Mouse (Mus musculus) hindbrain, embryonic 12.5 days (tissue): ENCODE measurements at regions not wholly inside any gene's neighbourhood (a gene's known extent, or its start where the extent isn't known, plus 50 kb on each side); places are given as distances from the start of the nearest gene placed in this dataset.

Experiments used
- ATAC-seq: fragments of 200-750 bp; cut with Nextera tagmentation; 2 replicates; pipeline ENCODE4 v1.8.0; 2017; ENCODE audit warnings: moderate TSS enrichment; ENCODE audit not compliant: low FRiP score
- H3K27ac ChIP-seq: fragments of 300-500 bp; sonication (generic); 2 replicates; pipeline ENCODE4 v1.5.1; 2016; ENCODE audit warnings: mild to moderate bottlenecking
- H3K27me3 ChIP-seq: fragments of 300-500 bp; sonication (generic); 2 replicates; pipeline ENCODE4 v1.6.1; 2016; ENCODE audit warnings: mild to moderate bottlenecking
- H3K36me3 ChIP-seq: fragments of 300-500 bp; sonication (generic); 2 replicates; pipeline ENCODE4 v1.6.1; 2016; ENCODE audit warnings: mild to moderate bottlenecking
- H3K4me1 ChIP-seq: fragments of 300-500 bp; sonication (generic); 2 replicates; pipeline ENCODE4 v1.6.1; 2016
- H3K4me2 ChIP-seq: fragments of 300-500 bp; sonication (generic); replicated peaks from 2 replicates; pipeline ENCODE4 v1.6.1; 2016; ENCODE audit warnings: mild to moderate bottlenecking
- H3K4me3 ChIP-seq: fragments of 300-500 bp; sonication (generic); 2 replicates; pipeline ENCODE4 v1.5.1; 2016; ENCODE audit warnings: mild to moderate bottlenecking
- H3K9ac ChIP-seq: fragments of 300-500 bp; sonication (generic); 2 replicates; pipeline ENCODE4 v1.6.1; 2016; ENCODE audit warnings: mild to moderate bottlenecking, moderate library complexity
- H3K9me3 ChIP-seq: fragments of 300-500 bp; sonication (generic); replicated peaks from 2 replicates; pipeline ENCODE4 v1.6.1; 2016; ENCODE audit warnings: mild to moderate bottlenecking
- WGBS: fragments of 180-500 bp; shearing (Covaris S2); methylation state at CpG from one replicate; pipeline ENCODE4 v1.1.7; 2016; 5-methylcytosine and 5-hydroxymethylcytosine counted together

DNA sequence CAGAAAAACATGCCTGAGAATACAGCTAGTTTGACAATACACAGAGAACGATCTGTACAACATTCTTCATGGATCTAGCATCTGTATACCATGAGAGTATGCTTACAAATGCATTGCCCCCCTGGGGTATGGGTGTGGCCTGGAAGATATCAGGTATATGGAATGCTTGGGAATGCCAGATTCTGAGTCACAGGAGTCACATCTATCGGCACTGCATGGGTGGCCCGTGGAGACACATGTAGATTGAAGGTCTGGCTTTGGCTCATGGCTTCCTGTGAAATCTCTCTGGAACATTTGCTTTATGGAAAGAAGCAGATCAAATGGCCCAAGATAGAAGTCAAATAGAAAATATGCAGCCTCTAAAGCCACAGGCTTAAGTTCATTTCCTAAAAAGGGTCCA is 59.6 kb downstream of the Kcne4 start:
- WGBS = 92% methylated on average over 3 of the region's 3 CpGs
- Histone ChIP-seq H3K4me3 (no peak overlapping the region), H3K9ac (no peak overlapping the region), H3K27ac (no peak overlapping the region), H3K4me2 (no peak overlapping the region), H3K4me1 (no peaks in the 10 kb centered on the region), H3K9me3 (no peaks in the 10 kb centered on the region), H3K27me3 (no peaks in the 10 kb centered on the region), H3K36me3 (no peaks in the 10 kb centered on the region)
- no peak for ATAC-seq

DNA sequence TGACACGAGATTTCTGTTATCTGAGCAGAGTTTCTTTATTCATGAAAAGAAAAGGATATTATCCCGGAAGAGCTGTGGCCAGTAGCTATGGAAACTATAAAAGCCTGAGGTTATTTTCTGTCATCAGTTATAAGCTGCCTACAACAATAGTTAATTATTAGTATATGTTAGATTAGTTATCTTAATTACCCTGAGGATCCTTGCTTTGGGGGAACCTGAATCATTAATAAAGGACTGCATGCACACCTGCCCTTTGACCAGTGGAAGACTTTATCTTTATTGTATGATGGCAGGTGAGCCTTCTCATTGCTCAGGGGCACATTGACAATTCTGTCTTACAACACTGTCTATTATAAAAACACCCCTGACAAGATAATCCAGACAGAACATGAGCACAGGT is 62.7 kb downstream of the Kcne4 start:
- Histone ChIP-seq H3K4me2 (no peak overlapping the region), H3K4me1 (no peaks in the 10 kb centered on the region), H3K4me3 (no peak overlapping the region), H3K36me3 (no peaks in the 10 kb centered on the region), H3K9me3 (no peaks in the 10 kb centered on the region), H3K27me3 (no peaks in the 10 kb centered on the region), H3K27ac (no peak overlapping the region), H3K9ac (no peak overlapping the region)
- ATAC-seq = no peak
- WGBS = 75% methylated on average over 2 of the region's 2 CpGs

DNA sequence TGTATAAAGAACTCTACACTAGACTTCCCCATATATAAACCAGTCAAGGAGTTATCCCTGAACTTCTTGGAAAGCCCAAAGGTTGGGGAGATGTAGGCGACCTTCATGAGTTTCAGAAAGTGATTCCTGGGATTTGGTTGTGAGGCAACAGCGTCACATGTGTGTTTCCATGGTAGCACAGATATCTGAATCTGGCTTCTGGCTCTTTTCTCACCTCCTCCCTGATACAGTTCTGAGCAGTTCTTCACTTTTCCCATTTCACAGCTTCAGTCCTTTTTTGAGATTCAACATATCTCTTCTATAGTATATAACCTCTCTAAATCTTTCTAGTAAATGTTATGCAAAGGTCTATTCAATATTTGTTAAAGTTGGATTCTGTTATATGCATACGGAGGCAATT is 65.9 kb downstream of the Kcne4 start:
- H3K4me3 ChIP-seq = no peak overlapping the region
- WGBS = 89% methylated on average over 3 of the region's 3 CpGs
- H3K4me1 ChIP-seq = no peaks in the 10 kb centered on the region
- no peak for ATAC-seq
- H3K36me3 ChIP-seq = no peaks in the 10 kb centered on the region
- H3K9ac ChIP-seq = no peak overlapping the region
- H3K27me3 ChIP-seq = no peaks in the 10 kb centered on the region
- H3K9me3 ChIP-seq = no peaks in the 10 kb centered on the region
- no peak overlapping the region for H3K4me2 ChIP-seq
- H3K27ac ChIP-seq = no peak overlapping the region

DNA sequence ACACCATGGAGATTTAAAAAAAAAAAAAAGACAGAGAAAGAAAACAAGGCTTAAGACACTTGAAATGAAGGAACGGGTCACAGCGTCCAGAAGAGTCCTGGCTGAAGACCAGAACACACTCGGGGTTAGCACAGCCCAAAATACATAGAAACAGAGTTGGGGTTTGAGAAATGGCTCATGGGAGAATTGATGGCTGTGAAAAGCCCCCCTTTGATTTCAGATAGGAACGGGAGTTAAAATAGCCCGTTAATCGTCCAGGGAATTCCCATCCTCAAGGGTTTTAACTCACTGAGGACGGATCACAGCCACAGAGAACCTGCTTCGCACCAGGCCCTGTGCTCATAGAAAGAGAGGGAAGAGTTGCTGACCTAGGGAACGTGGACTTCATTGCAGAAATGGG is 72.7 kb downstream of the Kcne4 start:
- Histone ChIP-seq H3K36me3 (no peaks in the 10 kb centered on the region), H3K4me1 (no peaks in the 10 kb centered on the region), H3K4me2 (no peak overlapping the region), H3K27ac (no peak overlapping the region), H3K27me3 (no peaks in the 10 kb centered on the region), H3K9me3 (no peaks in the 10 kb centered on the region), H3K4me3 (no peak overlapping the region), H3K9ac (no peak overlapping the region)
- WGBS = 85% methylated on average over 9 of the region's 9 CpGs
- ATAC-seq = no peak

DNA sequence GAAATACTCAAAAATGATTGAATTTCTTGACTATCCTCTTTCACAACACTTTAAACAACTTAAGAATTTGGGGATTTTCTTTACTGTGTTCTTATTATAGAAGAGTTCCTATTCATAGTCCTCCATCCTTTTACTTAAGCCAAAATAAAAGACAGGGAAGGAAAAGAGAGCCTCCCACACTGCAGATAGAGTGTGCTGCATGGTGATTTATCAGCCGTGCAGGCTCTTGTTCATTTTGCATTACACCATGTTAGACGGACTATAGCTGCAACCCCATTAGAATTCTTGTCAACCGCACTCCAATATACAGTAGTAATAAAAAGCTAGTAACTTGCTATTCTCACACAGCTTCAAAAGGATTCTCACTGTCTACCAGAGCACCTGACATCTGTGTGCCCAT is 74.8 kb downstream of the Kcne4 start:
- Histone ChIP-seq H3K4me2 (no peak overlapping the region), H3K9me3 (no peaks in the 10 kb centered on the region), H3K9ac (no peak overlapping the region), H3K36me3 (no peaks in the 10 kb centered on the region), H3K4me1 (no peaks in the 10 kb centered on the region), H3K27ac (no peak overlapping the region), H3K27me3 (no peaks in the 10 kb centered on the region), H3K4me3 (no peak overlapping the region)
- 89% methylated on average over 3 of the region's 3 CpGs for WGBS
- no peak for ATAC-seq

DNA sequence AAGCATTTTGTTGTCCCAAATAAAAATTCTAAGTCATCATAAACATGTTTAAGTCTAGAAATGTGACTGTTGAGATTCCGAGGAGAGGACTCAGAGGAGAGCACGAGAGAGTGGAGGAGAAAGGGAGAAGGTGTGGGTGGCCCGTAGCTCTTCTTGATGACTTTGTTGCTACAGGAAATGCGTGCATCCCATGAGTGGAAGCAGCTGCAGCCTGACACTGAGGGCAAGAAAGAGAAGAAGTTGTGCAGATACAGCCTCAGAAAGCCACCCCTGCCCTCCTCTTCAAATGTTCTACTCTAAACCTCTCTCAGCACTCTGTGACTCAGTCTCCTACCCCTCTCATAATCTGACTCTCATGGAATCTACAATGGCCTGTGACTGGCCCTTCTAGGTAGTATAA is 77.7 kb downstream of the Kcne4 start:
- H3K9me3 ChIP-seq = no peaks in the 10 kb centered on the region
- H3K36me3 ChIP-seq = no peaks in the 10 kb centered on the region
- no peak overlapping the region for H3K27ac ChIP-seq
- H3K4me2 ChIP-seq = no peak overlapping the region
- 84% methylated on average over 4 of the region's 4 CpGs for WGBS
- ATAC-seq = no peak
- no peaks in the 10 kb centered on the region for H3K4me1 ChIP-seq
- H3K4me3 ChIP-seq = no peak overlapping the region
- no peaks in the 10 kb centered on the region for H3K27me3 ChIP-seq
- H3K9ac ChIP-seq = no peak overlapping the region

DNA sequence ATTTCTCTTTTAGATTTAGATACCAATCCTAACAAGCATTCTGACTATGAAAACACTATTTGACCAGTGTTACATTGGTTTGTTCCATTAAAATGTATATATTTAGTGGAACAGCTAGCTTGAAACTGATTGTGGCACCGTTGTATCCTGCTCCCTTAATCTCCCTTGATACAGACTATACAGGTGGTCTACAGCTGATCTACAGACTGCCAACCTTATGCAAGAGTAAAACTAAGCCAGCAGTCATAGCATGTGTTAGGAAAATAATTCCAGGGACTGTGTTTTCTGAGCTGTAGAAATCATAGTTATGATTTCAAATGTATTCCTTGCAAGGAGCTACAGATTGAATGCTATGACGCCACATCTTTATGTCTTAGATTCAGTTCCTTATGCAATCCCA is 78.6 kb downstream of the Kcne4 start:
- no peak for ATAC-seq
- Histone ChIP-seq H3K9ac (no peak overlapping the region), H3K36me3 (no peaks in the 10 kb centered on the region), H3K27me3 (no peaks in the 10 kb centered on the region), H3K4me1 (no peaks in the 10 kb centered on the region), H3K9me3 (no peaks in the 10 kb centered on the region), H3K4me2 (no peak overlapping the region), H3K4me3 (no peak overlapping the region), H3K27ac (no peak overlapping the region)
- 91% methylated on average over 2 of the region's 2 CpGs for WGBS

DNA sequence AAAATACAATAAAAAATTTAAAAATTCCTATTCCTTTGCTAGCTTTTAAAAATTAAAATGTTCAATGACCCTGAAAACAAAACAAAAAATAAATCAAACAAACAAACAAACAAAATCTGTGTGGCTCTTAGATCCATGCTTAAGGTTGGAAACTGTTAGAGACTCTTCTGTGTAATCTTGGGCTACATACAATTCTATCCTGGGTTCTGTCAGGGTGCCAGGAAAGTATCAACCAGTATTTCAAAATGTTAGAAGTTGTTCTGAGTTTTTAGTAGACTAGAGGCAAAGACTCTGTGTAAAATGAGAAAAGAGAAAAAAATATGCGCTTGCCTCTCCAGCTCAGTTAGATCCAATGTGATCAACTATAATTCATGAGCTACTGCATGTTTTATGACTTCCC is 91.0 kb downstream of the Kcne4 start:
- Histone ChIP-seq H3K9ac (no peak overlapping the region), H3K36me3 (no peaks in the 10 kb centered on the region), H3K9me3 (no peaks in the 10 kb centered on the region), H3K4me3 (no peak overlapping the region), H3K4me1 (peaks cover 3% of the 10 kb centered on the region; the same call in 1 of the 2 replicates), H3K27ac (no peak overlapping the region), H3K4me2 (no peak overlapping the region), H3K27me3 (no peaks in the 10 kb centered on the region)
- 89% methylated on average over 1 of the region's 1 CpGs for WGBS
- ATAC-seq = no peak

DNA sequence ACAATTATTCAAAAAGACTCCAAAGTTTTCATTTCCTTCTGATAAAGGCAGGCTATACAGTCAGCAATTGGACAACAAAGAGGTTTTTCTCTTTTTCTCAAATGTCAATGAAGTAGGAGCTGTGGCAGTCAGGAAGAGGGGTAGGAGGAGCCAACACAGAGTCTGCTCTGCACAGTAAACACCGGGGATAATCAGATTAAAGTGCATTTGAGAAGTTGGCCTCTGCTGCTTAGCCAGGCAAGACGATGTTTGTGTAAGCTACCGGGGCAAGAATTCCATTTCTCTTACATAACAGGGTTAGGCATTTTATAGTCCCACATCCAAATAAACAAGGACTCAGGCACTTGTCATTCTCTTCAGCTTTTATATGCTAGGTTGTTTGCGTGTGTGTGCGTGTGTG is 91.4 kb downstream of the Kcne4 start:
- Histone ChIP-seq H3K9ac (no peak overlapping the region), H3K4me2 (no peak overlapping the region), H3K9me3 (no peaks in the 10 kb centered on the region), H3K4me3 (no peak overlapping the region), H3K27ac (no peak overlapping the region), H3K36me3 (no peaks in the 10 kb centered on the region), H3K4me1 (peaks cover 3% of the 10 kb centered on the region; the same call in 1 of the 2 replicates), H3K27me3 (no peaks in the 10 kb centered on the region)
- WGBS = 56% methylated on average over 5 of the region's 5 CpGs
- no peak for ATAC-seq

DNA sequence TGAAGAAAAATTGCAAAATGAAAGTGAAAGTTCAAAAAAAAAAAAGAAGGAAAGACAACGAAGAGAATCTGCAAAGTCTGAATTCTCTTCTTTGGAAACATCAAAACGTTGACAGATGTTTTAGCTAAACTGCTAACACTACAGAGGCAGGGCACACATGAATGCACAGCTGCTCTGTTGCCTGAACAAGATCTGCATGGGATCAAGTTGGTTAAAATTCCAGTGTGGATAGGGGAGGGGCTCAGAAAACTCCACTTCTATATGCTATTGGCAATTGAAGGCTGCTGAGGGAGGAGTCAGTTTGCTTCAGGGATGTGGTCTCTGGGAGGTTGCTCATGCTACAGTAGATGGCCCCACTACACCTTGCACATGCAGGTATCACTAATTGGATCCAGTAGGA is 97.2 kb downstream of the Kcne4 start:
- ATAC-seq = no peak
- 42% methylated on average over 2 of the region's 2 CpGs for WGBS
- H3K4me2 ChIP-seq = no peak overlapping the region

DNA sequence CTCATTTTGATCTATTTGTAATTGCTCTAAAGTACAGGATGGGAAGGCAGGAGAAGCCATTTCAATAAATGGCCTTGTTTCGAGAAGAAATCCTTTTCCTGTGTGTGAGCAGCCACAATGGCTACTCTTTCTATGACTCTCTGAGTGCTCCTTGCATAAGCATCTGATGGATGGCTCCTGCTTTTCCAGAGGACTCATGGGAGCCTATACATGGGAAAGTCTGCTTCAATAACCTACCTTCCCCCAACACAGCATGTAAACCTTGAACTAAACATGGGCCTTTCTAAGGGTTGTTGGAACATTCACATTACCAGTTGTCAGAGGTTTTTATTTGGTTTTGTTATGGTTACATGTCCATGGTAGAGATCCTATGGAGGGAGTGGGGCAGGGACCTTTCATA is 103.3 kb downstream of the Kcne4 start:
- H3K27ac ChIP-seq = no peak overlapping the region
- no peaks in the 10 kb centered on the region for H3K27me3 ChIP-seq
- no peaks in the 10 kb centered on the region for H3K4me1 ChIP-seq
- H3K9ac ChIP-seq = no peak overlapping the region
- no peaks in the 10 kb centered on the region for H3K9me3 ChIP-seq
- 41% methylated on average over 1 of the region's 1 CpGs for WGBS
- no peak overlapping the region for H3K4me3 ChIP-seq
- no peak for ATAC-seq
- H3K36me3 ChIP-seq = no peaks in the 10 kb centered on the region
- H3K4me2 ChIP-seq = no peak overlapping the region

More for the DNA sequence above, 97.2 kb downstream of the Kcne4 start:
- no peaks in the 10 kb centered on the region for H3K9me3 ChIP-seq
- no peak overlapping the region for H3K4me3 ChIP-seq
- no peak overlapping the region for H3K27ac ChIP-seq
- H3K27me3 ChIP-seq = no peaks in the 10 kb centered on the region
- no peaks in the 10 kb centered on the region for H3K4me1 ChIP-seq
- H3K36me3 ChIP-seq = no peaks in the 10 kb centered on the region
- H3K9ac ChIP-seq = no peak overlapping the region

DNA sequence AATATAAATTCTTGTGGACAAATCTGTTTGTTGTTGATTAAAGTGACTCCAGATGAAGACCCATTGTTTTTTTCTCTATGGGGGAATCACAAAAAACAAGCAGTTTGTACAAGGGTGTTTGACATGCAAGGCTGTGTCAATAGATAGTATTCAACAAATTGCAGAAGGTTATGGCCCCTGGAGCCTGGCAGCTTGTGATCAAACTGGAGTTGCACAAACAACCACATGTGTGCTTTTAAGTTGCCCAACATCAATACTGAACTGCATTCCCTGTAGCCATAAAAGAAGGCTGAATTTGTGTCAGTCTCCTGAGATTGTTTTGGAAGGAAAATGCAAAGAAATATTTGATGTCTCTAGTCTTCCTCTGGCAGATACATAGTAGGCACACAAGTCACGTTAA is 113.4 kb downstream of the Kcne4 start:
- no peaks in the 10 kb centered on the region for H3K4me1 ChIP-seq
- ATAC-seq = no peak
- no peak overlapping the region for H3K27ac ChIP-seq
- H3K4me2 ChIP-seq = no peak overlapping the region
- no peak overlapping the region for H3K4me3 ChIP-seq
- H3K9me3 ChIP-seq = no peaks in the 10 kb centered on the region; the same call in 1 of the 2 replicates
- H3K9ac ChIP-seq = no peak overlapping the region
- 85% methylated on average over 1 of the region's 1 CpGs for WGBS
- H3K27me3 ChIP-seq = no peaks in the 10 kb centered on the region
- no peaks in the 10 kb centered on the region for H3K36me3 ChIP-seq

DNA sequence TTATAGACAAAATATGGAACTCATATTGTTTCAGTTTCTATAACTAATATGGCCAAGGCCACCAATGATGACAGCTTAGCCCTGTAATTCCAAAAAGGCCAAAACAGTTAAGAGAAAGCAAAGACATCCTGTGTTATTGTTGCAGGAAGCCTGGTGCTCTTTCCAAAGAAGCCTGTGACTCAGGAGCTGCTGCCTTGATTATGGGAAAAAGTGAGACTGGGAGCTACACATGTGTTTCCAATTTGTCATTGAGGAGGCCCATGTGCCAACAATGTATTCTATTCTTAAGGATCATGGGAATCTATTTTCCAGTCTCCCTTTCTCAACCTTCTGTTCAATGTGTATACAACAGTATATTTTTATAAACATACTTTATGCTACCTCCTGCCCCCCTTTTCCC is 123.3 kb downstream of the Kcne4 start:
- Histone ChIP-seq H3K4me1 (no peaks in the 10 kb centered on the region), H3K4me2 (no peak overlapping the region), H3K4me3 (no peak overlapping the region), H3K36me3 (no peaks in the 10 kb centered on the region), H3K9me3 (no peaks in the 10 kb centered on the region), H3K9ac (no peak overlapping the region), H3K27me3 (no peaks in the 10 kb centered on the region), H3K27ac (no peak overlapping the region)
- ATAC-seq = no peak

DNA sequence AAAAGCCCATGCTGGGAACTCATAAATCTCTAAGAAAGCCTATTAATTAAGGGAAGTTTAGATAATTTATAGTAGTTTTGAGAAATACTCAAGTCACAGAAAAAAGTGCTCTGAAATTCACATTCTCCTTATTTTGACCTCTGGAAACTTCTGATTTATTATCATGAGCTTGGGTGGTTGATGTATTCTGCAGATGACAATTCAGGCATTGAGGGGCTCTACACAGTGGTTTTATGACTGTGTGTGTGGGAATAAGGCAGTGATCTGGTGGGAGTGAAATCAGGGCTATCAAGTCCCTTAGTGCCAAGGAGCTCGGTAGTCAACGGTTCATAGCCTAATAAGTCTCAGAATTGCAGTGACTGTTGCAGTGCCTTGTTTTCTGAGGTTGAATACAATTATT is 129.0 kb downstream of the Kcne4 start:
- Histone ChIP-seq H3K27me3 (no peaks in the 10 kb centered on the region), H3K4me3 (no peak overlapping the region), H3K4me1 (no peaks in the 10 kb centered on the region), H3K9me3 (no peaks in the 10 kb centered on the region), H3K4me2 (no peak overlapping the region), H3K9ac (no peak overlapping the region), H3K36me3 (no peaks in the 10 kb centered on the region), H3K27ac (no peak overlapping the region)
- 95% methylated on average over 2 of the region's 2 CpGs for WGBS
- ATAC-seq = no peak
